Mouse (Mus musculus): ENCODE results near the gene Nhlrc4. TPM values are rescaled to one million over a fixed set of nuclear protein-coding genes. Genes with fewer than 3 reads are reported as not detected.
A peak's percentile ranks its signal among the peaks of the same experiment; 100 is the strongest.

Gene Nhlrc4
- polyA plus RNA-seq, 1 experiment, result 0.46 TPM

GRCm38 (mm10) chr17:25956201-25956600, 11.4 kb upstream of the Nhlrc4 start:
- TF ChIP-seq MYOG (IDR thresholded peaks at IDR 0.05; ENCODE audit: control insufficient read depth, extremely low read depth, insufficient read length) (no peak), USF1 (IDR thresholded peaks at IDR 0.05; ENCODE audit: low read depth) (no peak), FOSL1 (IDR thresholded peaks at IDR 0.05; ENCODE audit: insufficient read depth, low read length, poor library complexity, severe bottlenecking) (no peak), CTCF (IDR thresholded peaks at IDR 0.05; ENCODE audit: control insufficient read depth, insufficient read depth, insufficient read length) (no peak), MYOD1 (IDR thresholded peaks at IDR 0.05; ENCODE audit: control insufficient read depth, insufficient read length, low read depth) (no peak), CEBPB (IDR thresholded peaks at IDR 0.05; ENCODE audit: low read depth) (no peak), MAX (IDR thresholded peaks at IDR 0.05) (no peak)
- no peak overlapping the region for H3K4me3 ChIP-seq (ENCODE audit: insufficient read depth, poor library complexity, severe bottlenecking)

GRCm38 (mm10) chr17:25955736-25956135, 11.0 kb upstream of the Nhlrc4 start:
- peaks cover 29% of the 10 kb centered on the region for H3K27me3 ChIP-seq (ENCODE audit: control insufficient read depth, insufficient read depth, insufficient read length)
- TF ChIP-seq CEBPB (IDR thresholded peaks at IDR 0.05; ENCODE audit: low read depth) (no peak), USF1 (IDR thresholded peaks at IDR 0.05; ENCODE audit: low read depth) (no peak), MYOG (IDR thresholded peaks at IDR 0.05; ENCODE audit: control insufficient read depth, extremely low read depth, insufficient read length) (no peak), MAX (IDR thresholded peaks at IDR 0.05) (no peak), MYOD1 (IDR thresholded peaks at IDR 0.05; ENCODE audit: control insufficient read depth, insufficient read length, low read depth) (no peak), FOSL1 (IDR thresholded peaks at IDR 0.05; ENCODE audit: insufficient read depth, low read length, poor library complexity, severe bottlenecking) (no peak)
- H3K79me2 ChIP-seq (ENCODE audit: control insufficient read depth, insufficient read depth), result no peaks in the 10 kb centered on the region
- H3ac ChIP-seq (ENCODE audit: control insufficient read depth, insufficient read length, low read depth), result no peak overlapping the region
- H3K4me3 ChIP-seq (ENCODE audit: insufficient read depth, poor library complexity, severe bottlenecking), result no peak overlapping the region
- H3K36me3 ChIP-seq (ENCODE audit: control insufficient read depth, insufficient read depth), result no peaks in the 10 kb centered on the region
- no peaks in the 10 kb centered on the region for H3K79me3 ChIP-seq (ENCODE audit: low read depth)

More at GRCm38 (mm10) chr17:25956201-25956600, 11.4 kb upstream of the Nhlrc4 start:
- Histone ChIP-seq H3K79me2 (ENCODE audit: control insufficient read depth, insufficient read depth) (no peaks in the 10 kb centered on the region), H3ac (ENCODE audit: control insufficient read depth, insufficient read length, low read depth) (no peak overlapping the region), H3K79me3 (ENCODE audit: low read depth) (no peaks in the 10 kb centered on the region), H3K36me3 (ENCODE audit: control insufficient read depth, insufficient read depth) (no peaks in the 10 kb centered on the region), H3K27me3 (ENCODE audit: control insufficient read depth, insufficient read depth, insufficient read length) (peaks cover 24% of the 10 kb centered on the region)

- H3K36me3 ChIP-seq (ENCODE audit: control insufficient read depth, insufficient read depth), result no peaks in the 10 kb centered on the region
- no peak overlapping the region for H3K4me3 ChIP-seq (ENCODE audit: insufficient read depth, poor library complexity, severe bottlenecking)
- no peaks in the 10 kb centered on the region for H3K79me3 ChIP-seq (ENCODE audit: low read depth)
- peaks cover 38% of the 10 kb centered on the region for H3K27me3 ChIP-seq (ENCODE audit: control insufficient read depth, insufficient read depth, insufficient read length)
- TF ChIP-seq USF1 (IDR thresholded peaks at IDR 0.05; ENCODE audit: low read depth) (no peak), FOSL1 (IDR thresholded peaks at IDR 0.05; ENCODE audit: insufficient read depth, low read length, poor library complexity, severe bottlenecking) (no peak), MYOG (IDR thresholded peaks at IDR 0.05; ENCODE audit: control insufficient read depth, extremely low read depth, insufficient read length) (no peak), CEBPB (IDR thresholded peaks at IDR 0.05; ENCODE audit: low read depth) (no peak), MAX (IDR thresholded peaks at IDR 0.05) (no peak), MYOD1 (IDR thresholded peaks at IDR 0.05; ENCODE audit: control insufficient read depth, insufficient read length, low read depth) (no peak), CTCF (IDR thresholded peaks at IDR 0.05; ENCODE audit: control insufficient read depth, insufficient read depth, insufficient read length) (no peak)
- H3ac ChIP-seq (ENCODE audit: control insufficient read depth, insufficient read length, low read depth), result no peak overlapping the region
- no peaks in the 10 kb centered on the region for H3K79me2 ChIP-seq (ENCODE audit: control insufficient read depth, insufficient read depth)
Observed at GRCm38 (mm10) chr17:25954671-25955070, 9.9 kb upstream of the Nhlrc4 start.

GRCm38 (mm10) chr17:25953161-25953560, 8.4 kb upstream of the Nhlrc4 start:
- Histone ChIP-seq H3K36me3 (ENCODE audit: control insufficient read depth, insufficient read depth) (no peaks in the 10 kb centered on the region), H3ac (ENCODE audit: control insufficient read depth, insufficient read length, low read depth) (no peak overlapping the region), H3K79me3 (ENCODE audit: low read depth) (no peaks in the 10 kb centered on the region), H3K4me3 (ENCODE audit: insufficient read depth, poor library complexity, severe bottlenecking) (no peak overlapping the region), H3K27me3 (ENCODE audit: control insufficient read depth, insufficient read depth, insufficient read length) (peaks cover 38% of the 10 kb centered on the region), H3K79me2 (ENCODE audit: control insufficient read depth, insufficient read depth) (no peaks in the 10 kb centered on the region)
- TF ChIP-seq MAX (IDR thresholded peaks at IDR 0.05) (no peak), MYOD1 (IDR thresholded peaks at IDR 0.05; ENCODE audit: control insufficient read depth, insufficient read length, low read depth) (no peak), MYOG (IDR thresholded peaks at IDR 0.05; ENCODE audit: control insufficient read depth, extremely low read depth, insufficient read length) (no peak), CTCF (IDR thresholded peaks at IDR 0.05; ENCODE audit: control insufficient read depth, insufficient read depth, insufficient read length) (no peak), USF1 (IDR thresholded peaks at IDR 0.05; ENCODE audit: low read depth) (no peak), CEBPB (IDR thresholded peaks at IDR 0.05; ENCODE audit: low read depth) (no peak), FOSL1 (IDR thresholded peaks at IDR 0.05; ENCODE audit: insufficient read depth, low read length, poor library complexity, severe bottlenecking) (no peak)

- Histone ChIP-seq H3ac (ENCODE audit: control insufficient read depth, insufficient read length, low read depth) (peak within 1 kb of the TSS; percentile 30), H3K4me3 (ENCODE audit: insufficient read depth, poor library complexity, severe bottlenecking) (no peak within 1 kb of the TSS), H3K36me3 (ENCODE audit: control insufficient read depth, insufficient read depth) (no peaks in the 10 kb centered on the region), H3K27me3 (ENCODE audit: control insufficient read depth, insufficient read depth, insufficient read length) (peaks cover 38% of the 10 kb centered on the region), H3K79me3 (ENCODE audit: low read depth) (no peaks in the 10 kb centered on the region), H3K79me2 (ENCODE audit: control insufficient read depth, insufficient read depth) (no peaks in the 10 kb centered on the region)
- no peak for TF ChIP-seq CTCF (IDR thresholded peaks at IDR 0.05; ENCODE audit: control insufficient read depth, insufficient read depth, insufficient read length)
- no peak for TF ChIP-seq USF1 (IDR thresholded peaks at IDR 0.05; ENCODE audit: low read depth)
- TF ChIP-seq MYOG (IDR thresholded peaks at IDR 0.05; ENCODE audit: control insufficient read depth, extremely low read depth, insufficient read length), result no peak
- no peak for TF ChIP-seq CEBPB (IDR thresholded peaks at IDR 0.05; ENCODE audit: low read depth)
- no peak for TF ChIP-seq FOSL1 (IDR thresholded peaks at IDR 0.05; ENCODE audit: insufficient read depth, low read length, poor library complexity, severe bottlenecking)
- TF ChIP-seq MAX (IDR thresholded peaks at IDR 0.05), result no peak
- TF ChIP-seq MYOD1 (IDR thresholded peaks at IDR 0.05; ENCODE audit: control insufficient read depth, insufficient read length, low read depth), result no peak
Observed at GRCm38 (mm10) chr17:25951803-25952623, 7.3 kb upstream of the Nhlrc4 start, which contains the start of gene A930017K11Rik. Gene A930017K11Rik (minus strand): TSS chr17:25952565.
